Mouse (Mus musculus) stomach, embryonic 16.5 days (tissue): ENCODE results near the gene Agxt. TPM values are rescaled to one million over a fixed set of nuclear protein-coding genes. Genes with fewer than 3 reads are reported as not detected.

ENCODE experiments used
- ATAC-seq: fragments of 200-750 bp; cut with Nextera tagmentation; 2 replicates; pipeline ENCODE4 v1.8.0; 2017; ENCODE audit warnings: moderate number of reproducible peaks, moderate TSS enrichment; ENCODE audit not compliant: insufficient read depth, low FRiP score
- H3K27ac ChIP-seq: fragments of 300-500 bp; sonication (generic); 2 replicates; pipeline ENCODE4 v1.5.1; 2014; ENCODE audit warnings: low read length
- H3K27me3 ChIP-seq: fragments of 300-500 bp; sonication (generic); 2 replicates; pipeline ENCODE4 v1.6.1; 2014; ENCODE audit warnings: low read length, control low read depth, mixed read lengths; ENCODE audit not compliant: control insufficient read depth, insufficient read depth
- H3K36me3 ChIP-seq: fragments of 300-500 bp; sonication (generic); 2 replicates; pipeline ENCODE4 v1.6.1; 2014; ENCODE audit warnings: low read length; ENCODE audit not compliant: control insufficient read depth, insufficient read depth
- H3K4me1 ChIP-seq: fragments of 300-500 bp; sonication (generic); 2 replicates; pipeline ENCODE4 v1.6.1; 2014; ENCODE audit warnings: low read length, control low read depth, mixed read lengths; ENCODE audit not compliant: control insufficient read depth, insufficient read depth
- H3K4me2 ChIP-seq: fragments of 300-500 bp; sonication (generic); 2 replicates; pipeline ENCODE4 v1.6.1; 2014; ENCODE audit warnings: low read depth, low read length, mixed read lengths
- H3K4me3 ChIP-seq: fragments of 300-500 bp; sonication (generic); replicated peaks from 2 replicates; pipeline ENCODE4 v1.5.1; 2014; ENCODE audit warnings: mild to moderate bottlenecking, low read length
- H3K9ac ChIP-seq: fragments of 300-500 bp; sonication (generic); 2 replicates; pipeline ENCODE4 v1.6.1; 2014; ENCODE audit warnings: low read length
- H3K9me3 ChIP-seq: fragments of 300-500 bp; sonication (generic); replicated peaks from 2 replicates; pipeline ENCODE4 v1.6.1; 2016; ENCODE audit warnings: low read length, control low read depth; ENCODE audit not compliant: control insufficient read depth
- WGBS: fragments of 180-500 bp; shearing (Covaris S2); extraction: QIAGEN DNeasy Blood & Tissue Kit; methylation state at CpG from one replicate; pipeline ENCODE4 v1.1.7; 2014; 5-methylcytosine and 5-hydroxymethylcytosine counted together
- polyA plus RNA-seq: library from polyadenylated mRNA; unstranded; fragments of >200 nt; fragmentation: Nextera tagmentation; extraction: Ambion mirVana; gene quantifications from 2 replicates; pipeline ENCODE4 v1.2.1, GENCODE M21; 2015

The Agxt gene
- 0.47 and 0.53 TPM in 2 replicates for polyA plus RNA-seq

- no peaks in the 10 kb centered on the region for H3K36me3 ChIP-seq
- H3K9ac ChIP-seq: no peak within 1 kb of the TSS
- no peaks in the 10 kb centered on the region for H3K9me3 ChIP-seq
- 81% methylated on average over 12 of the region's 12 CpGs for WGBS
- no peak for ATAC-seq
- no peak within 1 kb of the TSS for H3K27ac ChIP-seq
- H3K4me1 ChIP-seq: no peaks in the 10 kb centered on the region
- no peaks in the 10 kb centered on the region for H3K27me3 ChIP-seq
- no peak within 1 kb of the TSS for H3K4me3 ChIP-seq
- no peak within 1 kb of the TSS for H3K4me2 ChIP-seq
Measured at GRCm38 (mm10) chr1:93135036-93135526, at the start of gene Agxt. Gene Agxt (plus strand): TSS chr1:93135240.

DNA sequence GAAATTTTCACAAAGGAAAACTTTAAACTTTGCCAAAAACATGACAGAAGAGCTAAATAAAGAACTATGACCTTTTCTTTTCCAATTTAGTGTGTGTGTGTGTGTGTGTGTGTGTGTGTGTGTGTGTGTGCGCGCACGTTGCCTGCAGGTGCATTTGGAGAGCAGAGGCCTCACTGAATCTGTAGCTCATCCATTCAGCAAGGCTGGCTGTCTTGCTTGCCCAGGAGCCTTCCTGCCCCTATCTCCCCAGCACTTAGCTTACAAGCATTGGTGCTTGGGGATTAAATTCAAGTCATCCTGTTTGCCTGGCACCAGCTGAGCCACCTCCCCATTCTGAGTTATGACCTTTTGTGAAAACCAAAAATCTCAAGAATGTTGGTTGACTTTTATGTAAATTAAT, 42.5 kb upstream of the Agxt start:
- H3K4me1 ChIP-seq: no peaks in the 10 kb centered on the region
- WGBS: 76% methylated on average over 3 of the region's 3 CpGs

GRCm38 (mm10) chr1:93098956-93099355, 36.1 kb upstream of the Agxt start:
- no peak overlapping the region for H3K27ac ChIP-seq
- no peak overlapping the region for H3K4me2 ChIP-seq
- H3K9me3 ChIP-seq: no peaks in the 10 kb centered on the region
- no peaks in the 10 kb centered on the region for H3K36me3 ChIP-seq
- H3K9ac ChIP-seq: no peak overlapping the region
- H3K4me3 ChIP-seq: no peak overlapping the region
- ATAC-seq: no peak
- H3K4me1 ChIP-seq: peaks cover 10% of the 10 kb centered on the region
- H3K27me3 ChIP-seq: peaks cover 27% of the 10 kb centered on the region
- 85% methylated on average over 5 of the region's 5 CpGs for WGBS

More for the DNA sequence above, 42.5 kb upstream of the Agxt start:
- ATAC-seq: no peak
- Histone ChIP-seq H3K4me3 (no peak overlapping the region), H3K9ac (no peak overlapping the region), H3K9me3 (no peaks in the 10 kb centered on the region), H3K27ac (no peak overlapping the region), H3K4me2 (no peak overlapping the region), H3K36me3 (no peaks in the 10 kb centered on the region), H3K27me3 (no peaks in the 10 kb centered on the region)

GRCm38 (mm10) chr1:93100243-93100575, 34.8 kb upstream of the Agxt start:
- Histone ChIP-seq H3K9me3 (no peaks in the 10 kb centered on the region), H3K4me3 (peak overlapping the region; percentile 53), H3K9ac (peak overlapping the region; percentile 64), H3K27ac (no peak overlapping the region), H3K4me2 (peak overlapping the region; percentile 85), H3K36me3 (no peaks in the 10 kb centered on the region), H3K4me1 (peaks cover 10% of the 10 kb centered on the region), H3K27me3 (peaks cover 27% of the 10 kb centered on the region)
- WGBS: 4% methylated on average over 18 of the region's 18 CpGs
- peak; percentile 4; the same call in 1 of the 2 replicates for ATAC-seq

DNA sequence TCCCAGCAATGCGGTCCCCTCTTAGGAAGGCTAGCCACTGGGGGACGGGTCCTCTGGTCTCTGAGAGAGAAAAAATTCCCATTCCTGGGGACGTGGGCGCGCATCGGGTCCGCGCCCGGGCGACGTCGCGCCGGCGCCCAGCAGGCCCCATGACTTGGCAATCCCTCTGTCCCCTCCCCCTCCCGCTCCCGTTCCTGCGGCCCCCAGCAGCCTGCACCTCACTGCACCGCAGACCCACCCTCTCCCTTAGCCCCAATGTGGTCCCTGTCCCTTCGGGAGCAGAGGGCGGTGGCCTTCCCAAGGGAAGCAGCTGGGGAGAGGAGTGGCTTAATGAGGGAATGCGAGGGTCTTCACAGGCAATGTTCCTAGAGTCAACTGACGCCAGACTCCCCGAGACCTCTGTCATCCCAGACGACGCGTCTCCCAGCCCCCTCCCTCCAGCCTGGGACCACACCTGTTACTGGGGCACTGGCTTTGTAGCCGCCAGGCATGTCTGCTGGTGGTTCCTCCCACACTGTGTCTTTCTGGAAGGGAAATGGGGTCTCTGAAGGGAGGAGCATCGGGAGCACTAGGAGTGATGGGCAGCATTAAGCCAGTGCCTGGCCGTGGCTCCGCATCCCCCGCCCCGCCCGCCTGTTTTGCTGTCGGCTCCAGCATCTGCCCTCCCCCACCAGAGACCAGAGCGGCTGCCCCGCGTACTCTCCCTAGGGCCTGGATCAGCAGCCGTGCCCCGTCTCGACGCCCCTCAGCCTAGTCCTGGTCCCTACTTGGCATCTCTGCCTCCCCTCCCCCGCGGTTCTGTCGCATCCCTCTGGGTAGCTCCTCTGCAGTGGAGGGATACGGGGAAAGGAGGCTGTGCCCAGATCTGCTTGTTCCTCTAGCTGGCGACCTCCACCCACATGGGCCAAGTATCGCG, 34.2 kb upstream of the Agxt start:
- Histone ChIP-seq H3K4me2 (peak overlapping the region; percentile 85), H3K4me3 (peak overlapping the region; percentile 53), H3K27ac (no peak overlapping the region), H3K36me3 (no peaks in the 10 kb centered on the region), H3K9ac (peak overlapping the region; percentile 64), H3K4me1 (peaks cover 10% of the 10 kb centered on the region), H3K27me3 (peaks cover 27% of the 10 kb centered on the region), H3K9me3 (no peaks in the 10 kb centered on the region)
- WGBS: under 1% methylated on average over 49 of the region's 49 CpGs
- ATAC-seq: peak; percentile 41

GRCm38 (mm10) chr1:93101571-93102061, 33.4 kb upstream of the Agxt start, which contains the start of gene Kif1a:
Gene Kif1a (minus strand): TSS chr1:93101951.
- peak within 1 kb of the TSS; percentile 53 for H3K4me3 ChIP-seq
- H3K27ac ChIP-seq: no peak within 1 kb of the TSS
- ATAC-seq: peak; percentile 67
- no peaks in the 10 kb centered on the region for H3K9me3 ChIP-seq
- under 1% methylated on average over 39 of the region's 39 CpGs for WGBS
- peak within 1 kb of the TSS; percentile 85 for H3K4me2 ChIP-seq
- H3K9ac ChIP-seq: peak within 1 kb of the TSS; percentile 64
- peaks cover 10% of the 10 kb centered on the region for H3K4me1 ChIP-seq
- H3K27me3 ChIP-seq: peaks cover 27% of the 10 kb centered on the region
- no peaks in the 10 kb centered on the region for H3K36me3 ChIP-seq

- Histone ChIP-seq H3K4me3 (no peak overlapping the region), H3K9me3 (no peaks in the 10 kb centered on the region), H3K4me1 (peaks cover 10% of the 10 kb centered on the region), H3K27me3 (peaks cover 27% of the 10 kb centered on the region), H3K36me3 (no peaks in the 10 kb centered on the region), H3K27ac (no peak overlapping the region), H3K4me2 (no peak overlapping the region), H3K9ac (no peak overlapping the region)
- no peak for ATAC-seq
- WGBS: 72% methylated on average over 7 of the region's 7 CpGs
Measured at GRCm38 (mm10) chr1:93102700-93103099, 32.3 kb upstream of the Agxt start.

DNA sequence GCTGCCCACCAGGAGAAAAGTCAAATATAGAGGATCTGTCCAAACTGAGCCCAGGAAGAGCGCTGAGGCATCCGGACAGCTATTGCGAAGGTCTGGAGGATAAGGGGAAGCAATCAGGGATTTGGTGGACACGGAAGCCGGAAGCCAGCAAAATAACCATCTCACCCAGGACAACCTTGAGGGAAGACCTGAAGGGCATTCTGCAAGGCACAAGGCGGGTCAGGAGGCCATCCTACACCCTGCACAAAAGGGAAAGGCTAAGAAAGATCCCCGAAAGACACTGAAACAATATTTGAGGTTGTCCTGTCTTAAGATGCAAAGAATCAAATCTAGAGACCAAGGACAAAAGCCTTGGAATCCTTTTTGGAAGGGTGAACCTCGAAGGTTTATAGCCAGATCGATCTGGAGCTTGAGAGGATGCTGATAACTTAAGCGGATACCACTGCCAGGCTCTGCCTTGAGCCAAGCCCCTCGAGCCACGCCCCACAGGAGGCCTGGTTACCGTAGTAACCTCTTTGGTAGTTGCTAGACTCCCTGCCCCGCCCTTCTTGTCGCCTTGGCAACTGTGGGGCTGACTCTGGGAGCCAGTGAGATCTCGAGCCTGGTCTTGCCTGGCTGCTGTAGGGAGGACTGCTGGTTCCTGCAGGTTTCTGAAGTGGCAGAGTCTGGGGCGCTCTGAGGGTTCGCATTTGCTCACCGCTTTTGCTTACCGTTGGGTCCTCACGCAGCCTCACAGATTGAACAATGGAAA, 20.2 kb upstream of the Agxt start:
- peak; percentile 95 for ATAC-seq
- H3K27me3 ChIP-seq: no peaks in the 10 kb centered on the region
- no peak overlapping the region for H3K27ac ChIP-seq
- H3K9ac ChIP-seq: peak overlapping the region; percentile 54
- H3K4me3 ChIP-seq: peak overlapping the region; percentile 40
- 25% methylated on average over 21 of the region's 21 CpGs for WGBS
- H3K4me2 ChIP-seq: peak overlapping the region; percentile 65
- peaks cover 5% of the 10 kb centered on the region; the same call in 1 of the 2 replicates for H3K4me1 ChIP-seq
- H3K9me3 ChIP-seq: peaks cover 4% of the 10 kb centered on the region; the same call in 1 of the 2 replicates
- H3K36me3 ChIP-seq: no peaks in the 10 kb centered on the region
